Mouse (Mus musculus): ENCODE measurements at regions not wholly inside any gene's neighbourhood (a gene's known extent, or its start where the extent isn't known, plus 50 kb on each side); places are given as distances from the start of the nearest gene placed in this dataset.

DNA sequence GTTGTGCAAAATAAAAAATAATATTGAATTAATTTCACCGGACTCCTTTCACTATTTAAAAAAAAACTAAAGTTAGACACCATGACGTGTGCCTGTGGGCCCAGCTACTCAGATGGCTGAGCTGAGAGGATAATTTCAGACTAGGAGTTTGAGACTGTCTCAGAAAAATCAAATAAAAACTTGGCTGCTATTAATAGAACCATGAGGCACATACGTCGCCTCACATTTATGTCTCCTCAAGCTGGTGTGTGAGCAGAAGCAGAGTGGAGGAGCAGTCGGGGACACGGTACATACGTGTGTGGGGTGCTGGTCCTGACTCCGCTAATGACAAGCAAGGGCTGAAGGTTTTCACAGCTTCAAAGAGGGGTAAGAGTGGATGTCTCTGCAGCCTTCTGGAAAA, 52.8 kb upstream of the Dmrtb1 start:
- H3K4me1 ChIP-seq (ENCODE audit: control insufficient read depth, insufficient read depth, low read length), result 0 out of 2 replicates have a peak, but pooled peaks cover 3% of the 10 kb centered on the region
- no peaks in the 10 kb centered on the region for H3K36me3 ChIP-seq (ENCODE audit: control insufficient read depth, insufficient read depth, low read length)
- H3K4me3 ChIP-seq (ENCODE audit: low read depth, low read length), result no peak overlapping the region
- H3K4me2 ChIP-seq (ENCODE audit: low read depth, low read length), result no peak overlapping the region
- no peaks in the 10 kb centered on the region for H3K9me3 ChIP-seq (ENCODE audit: control insufficient read depth, low read length)
- 81% methylated on average over 8 of the region's 8 CpGs for WGBS
- no peak overlapping the region for H3K27ac ChIP-seq (replicated peaks; ENCODE audit: low read depth, low read length)
- no peak for ATAC-seq (ENCODE audit: low read depth)
- no peaks in the 10 kb centered on the region for H3K27me3 ChIP-seq (replicated peaks; ENCODE audit: control insufficient read depth, insufficient read depth, low read length)
- no peak for DNase-seq (ENCODE audit: low spot score)
- no peak overlapping the region for H3K9ac ChIP-seq (ENCODE audit: low read depth, low read length)

DNA sequence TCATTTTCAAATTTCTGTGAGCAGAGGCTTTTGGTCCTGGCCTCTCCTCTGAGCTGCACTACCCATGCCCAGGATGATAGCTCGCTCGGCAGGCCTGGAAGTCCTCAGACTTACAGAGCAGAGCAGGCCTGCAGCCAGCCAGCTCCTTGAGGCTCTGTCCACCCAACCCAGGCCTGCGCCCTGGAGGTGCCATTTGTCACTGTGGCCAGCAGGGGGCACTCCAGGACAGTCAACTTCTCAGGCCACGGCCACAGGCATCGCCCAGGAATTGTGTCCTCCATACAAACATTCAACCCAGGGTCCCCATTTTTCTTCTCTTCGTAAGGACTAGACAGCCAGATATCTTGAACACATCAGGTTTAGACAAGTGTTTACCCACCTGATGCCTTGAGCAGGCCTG, 53.9 kb upstream of the Dmrtb1 start:
- no peaks in the 10 kb centered on the region for H3K27me3 ChIP-seq (replicated peaks; ENCODE audit: control insufficient read depth, insufficient read depth, low read length)
- no peaks in the 10 kb centered on the region for H3K36me3 ChIP-seq (ENCODE audit: control insufficient read depth, insufficient read depth, low read length)
- peak; percentile 79 for DNase-seq (ENCODE audit: low spot score)
- no peak overlapping the region for H3K4me3 ChIP-seq (ENCODE audit: low read depth, low read length)
- no peaks in the 10 kb centered on the region for H3K4me1 ChIP-seq (ENCODE audit: control insufficient read depth, insufficient read depth, low read length)
- H3K27ac ChIP-seq (replicated peaks; ENCODE audit: low read depth, low read length), result no peak overlapping the region
- no peak overlapping the region for H3K9ac ChIP-seq (ENCODE audit: low read depth, low read length)
- peak; percentile 85 for ATAC-seq (ENCODE audit: low read depth)
- no peaks in the 10 kb centered on the region for H3K9me3 ChIP-seq (ENCODE audit: control insufficient read depth, low read length)
- 5% methylated on average over 6 of the region's 6 CpGs for WGBS
- H3K4me2 ChIP-seq (ENCODE audit: low read depth, low read length), result no peak overlapping the region

DNA sequence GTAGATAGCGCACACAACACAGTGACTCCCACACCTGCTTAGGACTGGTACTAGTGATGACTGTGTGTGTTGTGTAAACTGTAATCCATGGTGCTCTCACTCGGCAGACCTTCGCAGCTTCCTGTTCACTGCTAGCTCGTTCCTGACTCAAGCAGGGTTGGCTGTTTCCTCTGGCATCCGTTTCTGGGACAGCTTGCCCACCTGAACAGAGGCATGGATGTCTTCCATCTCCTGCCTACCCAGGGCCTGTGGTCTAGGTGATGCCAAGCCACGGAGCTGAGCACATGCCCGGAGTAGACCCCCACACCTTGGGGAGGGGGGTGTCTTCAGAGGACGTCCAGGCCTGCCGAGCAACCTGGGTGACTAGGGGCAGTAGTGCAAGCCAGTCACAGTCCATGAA, 54.7 kb upstream of the Dmrtb1 start:
- no peaks in the 10 kb centered on the region for H3K36me3 ChIP-seq (ENCODE audit: control insufficient read depth, insufficient read depth, low read length)
- H3K4me3 ChIP-seq (ENCODE audit: low read depth, low read length), result no peak overlapping the region
- WGBS, result 76% methylated on average over 9 of the region's 9 CpGs
- H3K27me3 ChIP-seq (replicated peaks; ENCODE audit: control insufficient read depth, insufficient read depth, low read length), result no peaks in the 10 kb centered on the region
- DNase-seq (ENCODE audit: low spot score) (no peak), ATAC-seq (ENCODE audit: low read depth) (no peak)
- no peak overlapping the region for H3K4me2 ChIP-seq (ENCODE audit: low read depth, low read length)
- H3K9ac ChIP-seq (ENCODE audit: low read depth, low read length), result no peak overlapping the region
- no peak overlapping the region for H3K27ac ChIP-seq (replicated peaks; ENCODE audit: low read depth, low read length)
- H3K4me1 ChIP-seq (ENCODE audit: control insufficient read depth, insufficient read depth, low read length), result no peaks in the 10 kb centered on the region
- H3K9me3 ChIP-seq (ENCODE audit: control insufficient read depth, low read length), result no peaks in the 10 kb centered on the region

DNA sequence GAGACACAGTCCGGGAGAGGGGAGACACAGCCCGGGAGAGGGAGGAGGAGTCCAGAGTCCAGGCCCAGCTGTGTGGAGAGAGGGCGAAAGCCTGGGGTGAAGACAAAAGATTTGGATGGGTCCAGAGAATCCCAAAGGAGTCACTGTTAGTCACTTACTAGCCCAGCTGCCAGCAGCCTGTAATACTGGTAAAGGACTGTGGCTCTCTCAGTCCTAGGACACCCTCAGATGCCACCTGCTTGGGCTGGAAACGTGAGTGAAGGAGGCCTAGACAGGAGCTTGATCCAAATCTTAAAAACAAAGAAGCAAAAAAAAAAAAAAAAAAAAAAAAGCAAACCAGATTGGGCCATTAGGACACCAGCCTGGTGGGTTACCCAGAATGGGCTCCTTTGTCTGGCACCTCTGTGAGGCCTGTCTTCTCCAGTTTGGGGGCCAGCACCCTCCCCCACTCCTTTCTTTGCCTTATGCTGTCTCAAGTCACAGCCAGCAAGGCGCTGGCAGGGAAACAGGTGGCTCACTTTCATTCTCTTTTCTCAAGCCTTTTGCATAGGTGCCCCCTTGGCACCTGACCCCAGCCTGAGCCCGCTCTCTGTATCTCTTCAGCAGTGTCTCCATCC, 55.9 kb upstream of the Dmrtb1 start:
- 75% methylated on average over 6 of the region's 6 CpGs for WGBS

DNA sequence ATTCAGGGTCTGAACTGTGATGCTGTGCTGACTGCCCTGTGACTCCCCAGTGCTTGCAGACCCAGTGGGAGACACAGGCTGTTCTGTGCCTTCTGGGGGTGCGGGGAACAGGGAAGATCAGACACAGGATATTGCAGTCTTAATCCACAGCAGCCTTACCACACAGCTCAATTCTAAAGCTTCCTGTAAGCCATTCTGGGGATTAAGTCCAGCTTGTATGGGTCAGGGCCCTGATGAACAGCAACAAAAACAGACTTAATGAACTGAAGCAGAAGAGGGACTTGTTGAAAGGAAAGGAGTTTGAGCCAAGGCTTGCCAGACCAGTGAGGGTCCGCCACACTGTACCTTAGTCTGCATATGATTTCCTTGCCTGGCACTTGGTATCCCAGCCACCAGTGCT, 58.4 kb upstream of the Lrp8 start:
- H3K9ac ChIP-seq (ENCODE audit: low read depth, low read length), result no peak overlapping the region
- 87% methylated on average over 2 of the region's 2 CpGs for WGBS
- ATAC-seq (ENCODE audit: low read depth) (no peak; the same call in 1 of the 2 replicates), DNase-seq (ENCODE audit: low spot score) (no peak)
- H3K4me1 ChIP-seq (ENCODE audit: control insufficient read depth, insufficient read depth, low read length), result no peaks in the 10 kb centered on the region
- no peak overlapping the region for H3K4me2 ChIP-seq (ENCODE audit: low read depth, low read length)
- H3K27ac ChIP-seq (replicated peaks; ENCODE audit: low read depth, low read length), result no peak overlapping the region
- H3K4me3 ChIP-seq (ENCODE audit: low read depth, low read length), result no peak overlapping the region
- H3K36me3 ChIP-seq (ENCODE audit: control insufficient read depth, insufficient read depth, low read length), result no peaks in the 10 kb centered on the region
- H3K9me3 ChIP-seq (ENCODE audit: control insufficient read depth, low read length), result no peaks in the 10 kb centered on the region
- H3K27me3 ChIP-seq (replicated peaks; ENCODE audit: control insufficient read depth, insufficient read depth, low read length), result no peaks in the 10 kb centered on the region

More for the DNA sequence above, 55.9 kb upstream of the Dmrtb1 start:
- Histone ChIP-seq H3K36me3 (ENCODE audit: control insufficient read depth, insufficient read depth, low read length) (no peaks in the 10 kb centered on the region), H3K4me2 (ENCODE audit: low read depth, low read length) (no peak overlapping the region), H3K4me3 (ENCODE audit: low read depth, low read length) (no peak overlapping the region), H3K4me1 (ENCODE audit: control insufficient read depth, insufficient read depth, low read length) (no peaks in the 10 kb centered on the region), H3K27me3 (replicated peaks; ENCODE audit: control insufficient read depth, insufficient read depth, low read length) (no peaks in the 10 kb centered on the region), H3K27ac (replicated peaks; ENCODE audit: low read depth, low read length) (no peak overlapping the region), H3K9ac (ENCODE audit: low read depth, low read length) (no peak overlapping the region), H3K9me3 (ENCODE audit: control insufficient read depth, low read length) (no peaks in the 10 kb centered on the region)
- DNase-seq (ENCODE audit: low spot score) (no peak), ATAC-seq (ENCODE audit: low read depth) (no peak)

DNA sequence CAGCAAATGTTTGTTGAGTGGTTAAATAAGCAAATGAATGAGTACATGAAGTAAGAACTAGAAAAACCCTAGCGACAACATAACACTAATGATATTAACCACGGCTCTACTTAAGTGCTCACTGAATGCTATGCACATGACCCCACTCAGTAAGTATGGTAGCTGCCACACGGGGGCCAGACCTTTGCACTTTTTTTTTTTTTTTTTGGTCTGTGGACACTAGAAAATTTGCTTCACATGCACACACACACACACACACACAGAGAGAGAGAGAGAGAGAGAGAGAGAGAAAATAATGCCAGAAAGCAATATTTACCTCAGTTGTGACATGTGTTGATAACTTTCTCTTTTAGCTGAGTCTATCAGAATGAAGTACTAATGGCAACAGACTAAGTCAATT, 55.7 kb upstream of the Lrp8 start:
- no peak for ATAC-seq (ENCODE audit: low read depth)
- DNase-seq (ENCODE audit: low spot score), result no peak
- Histone ChIP-seq H3K4me1 (ENCODE audit: control insufficient read depth, insufficient read depth, low read length) (no peaks in the 10 kb centered on the region), H3K9me3 (ENCODE audit: control insufficient read depth, low read length) (no peaks in the 10 kb centered on the region), H3K27ac (replicated peaks; ENCODE audit: low read depth, low read length) (no peak overlapping the region), H3K36me3 (ENCODE audit: control insufficient read depth, insufficient read depth, low read length) (no peaks in the 10 kb centered on the region), H3K9ac (ENCODE audit: low read depth, low read length) (no peak overlapping the region), H3K4me2 (ENCODE audit: low read depth, low read length) (no peak overlapping the region), H3K27me3 (replicated peaks; ENCODE audit: control insufficient read depth, insufficient read depth, low read length) (no peaks in the 10 kb centered on the region), H3K4me3 (ENCODE audit: low read depth, low read length) (no peak overlapping the region)
- 75% methylated on average over 3 of the region's 3 CpGs for WGBS

DNA sequence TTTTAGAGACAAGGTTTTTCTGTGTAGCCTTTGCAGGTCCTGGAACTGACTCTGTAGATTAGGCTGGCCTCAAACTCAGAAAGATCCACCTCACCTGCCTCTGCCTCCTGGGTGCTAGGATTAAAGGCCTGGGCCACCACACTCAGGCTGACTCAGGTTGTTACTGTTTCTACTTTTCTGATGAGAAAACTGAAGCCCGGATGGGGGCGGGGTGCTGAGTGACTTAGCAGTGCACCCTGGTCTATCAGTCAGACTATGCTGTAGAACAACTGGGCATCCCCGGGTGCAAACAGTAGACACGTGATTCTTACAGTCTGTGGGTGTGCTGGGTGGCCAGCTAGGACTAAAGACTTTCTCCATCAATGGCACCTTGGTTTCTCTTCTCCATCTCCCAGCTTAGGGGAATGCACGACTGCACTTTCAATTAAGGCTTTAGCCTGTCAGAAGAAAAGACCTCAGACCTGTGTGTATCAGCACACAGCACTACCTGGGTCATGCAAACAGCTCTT, 55.1 kb upstream of the Lrp8 start:
- Histone ChIP-seq H3K4me3 (ENCODE audit: low read depth, low read length) (no peak overlapping the region), H3K9me3 (ENCODE audit: control insufficient read depth, low read length) (no peaks in the 10 kb centered on the region), H3K4me1 (ENCODE audit: control insufficient read depth, insufficient read depth, low read length) (no peaks in the 10 kb centered on the region), H3K4me2 (ENCODE audit: low read depth, low read length) (no peak overlapping the region), H3K27ac (replicated peaks; ENCODE audit: low read depth, low read length) (no peak overlapping the region), H3K27me3 (replicated peaks; ENCODE audit: control insufficient read depth, insufficient read depth, low read length) (no peaks in the 10 kb centered on the region), H3K36me3 (ENCODE audit: control insufficient read depth, insufficient read depth, low read length) (no peaks in the 10 kb centered on the region), H3K9ac (ENCODE audit: low read depth, low read length) (no peak overlapping the region)
- WGBS, result 69% methylated on average over 5 of the region's 5 CpGs
- ATAC-seq (ENCODE audit: low read depth) (no peak), DNase-seq (ENCODE audit: low spot score) (no peak)

DNA sequence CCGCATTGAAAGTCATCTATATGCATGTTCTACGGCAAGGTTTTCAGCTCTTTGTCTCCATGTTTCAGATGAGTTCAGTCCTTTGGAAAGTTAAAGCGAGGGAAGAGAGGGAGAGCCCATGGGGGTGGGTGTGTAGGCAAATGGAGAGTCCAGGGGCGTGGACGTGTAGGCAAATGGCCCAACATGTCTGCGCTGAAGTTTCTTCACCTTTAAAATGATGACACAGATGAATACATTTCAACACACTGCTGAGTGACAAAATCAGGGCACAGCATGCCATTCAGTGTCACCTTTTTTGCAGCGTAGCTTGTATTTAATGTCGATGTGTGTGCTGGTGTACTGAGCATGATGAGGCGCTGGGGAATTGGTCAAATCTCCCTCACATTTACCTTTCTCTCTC, 54.6 kb upstream of the Lrp8 start:
- WGBS, result 91% methylated on average over 9 of the region's 9 CpGs

DNA sequence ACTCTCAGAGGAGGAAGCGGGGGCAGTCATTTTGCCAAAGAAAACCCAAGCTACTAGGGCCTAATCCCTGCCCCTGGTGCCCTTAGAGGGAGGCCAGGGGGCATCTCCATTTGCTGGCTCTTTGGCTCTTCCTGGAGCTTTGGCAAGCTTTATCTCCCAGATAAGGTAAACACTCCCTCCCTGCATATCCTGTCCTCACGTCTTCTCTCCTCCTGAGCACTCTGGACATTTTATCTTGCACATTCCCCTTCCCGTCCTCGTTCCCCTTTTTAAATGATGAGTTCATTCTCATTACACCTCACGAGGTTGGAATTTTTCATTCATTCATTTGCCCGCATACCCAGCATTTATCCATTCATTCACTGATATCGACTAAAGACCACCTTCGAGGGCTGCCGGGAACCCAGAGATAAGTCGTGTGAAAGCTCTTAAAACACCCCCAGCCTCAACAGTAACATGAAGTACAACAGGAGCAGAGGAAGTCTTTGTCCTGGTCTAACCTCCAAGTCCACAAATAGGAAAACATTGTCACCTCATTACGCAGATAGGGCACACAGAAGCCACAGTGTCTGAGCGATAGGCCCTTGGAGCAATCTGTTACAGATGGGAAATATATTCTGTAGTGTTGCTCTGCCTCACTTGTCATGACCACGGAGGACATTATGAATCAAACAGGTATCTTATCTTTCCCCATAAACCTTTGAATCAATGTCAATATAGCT, 54.0 kb upstream of the Lrp8 start:
- ATAC-seq (ENCODE audit: low read depth), result no peak
- 73% methylated on average over 13 of the region's 13 CpGs for WGBS
- Histone ChIP-seq H3K27ac (replicated peaks; ENCODE audit: low read depth, low read length) (no peak overlapping the region), H3K4me2 (ENCODE audit: low read depth, low read length) (no peak overlapping the region), H3K4me3 (ENCODE audit: low read depth, low read length) (no peak overlapping the region), H3K9me3 (ENCODE audit: control insufficient read depth, low read length) (no peaks in the 10 kb centered on the region), H3K4me1 (ENCODE audit: control insufficient read depth, insufficient read depth, low read length) (no peaks in the 10 kb centered on the region), H3K9ac (ENCODE audit: low read depth, low read length) (no peak overlapping the region), H3K27me3 (replicated peaks; ENCODE audit: control insufficient read depth, insufficient read depth, low read length) (no peaks in the 10 kb centered on the region), H3K36me3 (ENCODE audit: control insufficient read depth, insufficient read depth, low read length) (no peaks in the 10 kb centered on the region)
- DNase-seq (ENCODE audit: low spot score), result no peak

More for the DNA sequence above, 54.6 kb upstream of the Lrp8 start:
- no peak for ATAC-seq (ENCODE audit: low read depth)
- H3K4me3 ChIP-seq (ENCODE audit: low read depth, low read length), result no peak overlapping the region
- no peaks in the 10 kb centered on the region for H3K27me3 ChIP-seq (replicated peaks; ENCODE audit: control insufficient read depth, insufficient read depth, low read length)
- no peak overlapping the region for H3K4me2 ChIP-seq (ENCODE audit: low read depth, low read length)
- no peaks in the 10 kb centered on the region for H3K36me3 ChIP-seq (ENCODE audit: control insufficient read depth, insufficient read depth, low read length)
- H3K4me1 ChIP-seq (ENCODE audit: control insufficient read depth, insufficient read depth, low read length), result no peaks in the 10 kb centered on the region
- no peak overlapping the region for H3K9ac ChIP-seq (ENCODE audit: low read depth, low read length)
- no peaks in the 10 kb centered on the region for H3K9me3 ChIP-seq (ENCODE audit: control insufficient read depth, low read length)
- DNase-seq (ENCODE audit: low spot score), result no peak
- H3K27ac ChIP-seq (replicated peaks; ENCODE audit: low read depth, low read length), result no peak overlapping the region

Measured in embryonic facial prominence, embryonic 14.5 days (tissue).